Mouse (Mus musculus) heart, postnatal 4 days (tissue): ENCODE results near the gene Fanca. TPM values are rescaled to one million over a fixed set of nuclear protein-coding genes. Genes with fewer than 3 reads are reported as not detected.
A peak's percentile ranks its signal among the peaks of the same experiment; 100 is the strongest.
"Not testable (repeated sequence)": the region's sequence is repeated elsewhere in the genome, so short reads cannot be mapped to it uniquely, and the experiment has no call there.

Source experiments
- DNase-seq: peaks from one replicate; pipeline ENCODE4 v3.0.0; 2021
- total RNA-seq, 2 experiments: library from RNA; stranded (reverse); gene quantifications; 2 replicates each; pipeline ENCODE4 v1.2.3; 2021

Gene Fanca
- total RNA-seq, 2 experiments from 2014 or later, result 16.7 to 22.9 TPM

- DNase-seq, result no peak
Observed at GRCm38 (mm10) chr8:123330701-123331100, 12.3 kb upstream of the Fanca start.

DNA sequence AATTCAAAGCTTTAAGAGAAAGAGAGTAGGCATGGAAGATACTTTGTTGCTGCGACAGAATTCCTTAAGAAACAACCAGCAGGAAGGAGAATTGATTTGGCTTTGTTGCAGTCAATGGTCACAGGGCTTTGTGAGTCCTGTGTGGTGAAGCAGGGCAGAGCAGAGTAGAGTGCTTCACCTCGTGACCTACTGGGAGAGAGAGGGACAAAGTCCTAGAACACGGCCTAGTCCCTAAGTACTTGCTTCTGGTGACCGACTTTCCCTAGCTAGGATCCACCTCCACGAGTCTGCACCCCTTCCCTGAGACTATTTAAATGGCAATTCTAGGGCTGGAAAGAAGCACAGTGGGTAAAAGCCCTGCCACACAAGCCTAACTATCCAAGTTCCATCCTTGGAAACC lies 11.6 kb upstream of the Fanca start:
- DNase-seq, result no peak

DNA sequence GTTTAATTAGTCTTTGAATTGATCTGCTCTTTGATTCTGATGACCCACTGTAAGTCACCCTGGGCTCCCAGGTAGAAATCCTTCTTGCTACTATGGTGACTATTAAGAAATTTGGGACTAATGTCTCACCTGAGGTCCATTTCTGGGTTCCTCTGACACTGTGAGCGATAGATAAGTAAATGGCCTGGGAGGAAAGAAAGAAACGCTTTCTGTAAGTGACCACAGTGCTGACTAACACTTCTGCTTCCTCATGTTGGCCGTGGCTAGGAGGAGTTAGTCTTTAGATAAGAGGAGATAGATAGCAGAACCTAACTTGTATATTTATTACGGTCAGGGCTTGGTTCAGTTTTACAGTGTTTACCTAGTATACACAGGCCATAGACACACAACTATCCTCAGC lies 11.0 kb upstream of the Fanca start:
- DNase-seq, result no peak

DNA sequence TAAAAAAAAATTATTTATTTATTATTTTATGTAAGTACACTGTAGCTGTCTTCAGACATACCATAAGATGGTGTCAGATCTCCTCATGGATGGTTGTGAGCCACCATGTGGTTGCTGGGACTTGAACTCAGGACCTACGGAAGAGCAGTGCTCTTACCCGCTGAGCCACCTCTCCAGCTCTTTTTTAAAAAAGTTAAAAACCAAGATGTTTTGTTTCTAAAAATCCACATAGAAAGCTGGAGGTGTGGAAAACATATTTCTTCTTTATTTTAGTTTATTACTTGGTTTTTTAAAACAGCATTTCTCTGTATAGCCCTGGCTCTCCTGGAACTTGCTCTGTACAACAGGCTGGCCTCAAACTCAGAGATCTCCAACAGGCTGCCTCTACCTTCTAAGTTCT lies 10.2 kb upstream of the Fanca start:
- no peak for DNase-seq

DNA sequence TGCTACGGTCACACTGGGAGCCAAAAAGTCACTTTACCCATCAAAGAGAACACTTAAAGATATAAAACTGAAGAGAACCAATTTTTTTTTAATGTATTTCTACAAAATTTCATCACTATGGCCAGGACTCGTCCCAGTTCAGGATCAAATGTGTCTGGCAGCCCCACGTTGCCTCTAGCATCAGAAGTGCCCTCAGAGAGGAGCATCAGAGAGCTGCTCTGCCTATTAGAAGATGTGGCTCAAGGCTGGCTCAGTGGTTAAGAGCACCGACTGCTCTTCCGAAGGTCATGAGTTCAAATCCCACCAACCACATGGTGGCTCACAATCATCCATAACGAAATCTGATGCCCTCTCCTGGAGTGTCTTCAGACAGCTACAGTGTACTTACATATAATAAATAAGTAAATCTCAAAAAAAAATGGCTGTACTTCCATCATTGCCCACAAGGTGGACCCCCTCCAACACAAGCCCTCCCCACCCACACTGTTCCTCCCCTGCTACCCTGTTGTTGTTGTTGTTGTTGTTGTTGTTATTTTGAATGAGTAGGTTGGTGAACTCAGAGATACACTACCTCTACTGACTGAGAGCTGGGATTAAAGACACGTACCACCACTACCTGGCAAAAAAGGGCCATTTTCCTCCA lies 1.3 kb upstream of the Fanca start:
- peak; percentile 52 for DNase-seq

GRCm38 (mm10) chr8:123317781-123318466 lies 452 bp downstream of the Fanca start:
- DNase-seq, result no peak

- no peak for DNase-seq
Observed at GRCm38 (mm10) chr8:123308738-123309137, 9.6 kb downstream of the Fanca start.

DNA sequence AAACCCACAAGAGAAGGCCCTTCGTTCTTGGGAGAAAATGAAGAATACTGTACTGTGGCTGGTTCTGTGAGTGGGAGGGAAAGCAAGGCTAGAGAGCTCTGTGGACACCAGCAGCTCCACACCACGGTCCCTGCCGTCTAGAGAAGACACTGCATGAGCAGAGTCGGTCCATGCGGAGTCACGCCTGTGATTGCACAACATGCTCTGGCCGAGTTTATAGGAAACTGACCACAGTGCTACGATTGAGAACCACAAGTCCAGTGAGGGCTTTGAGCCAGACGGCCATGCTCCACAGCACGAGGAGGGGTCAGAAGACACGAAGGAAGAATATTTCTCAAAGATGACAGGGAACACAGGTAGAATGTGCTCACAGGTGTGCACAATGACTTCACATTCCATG lies 20.1 kb downstream of the Fanca start:
- no peak for DNase-seq

DNA sequence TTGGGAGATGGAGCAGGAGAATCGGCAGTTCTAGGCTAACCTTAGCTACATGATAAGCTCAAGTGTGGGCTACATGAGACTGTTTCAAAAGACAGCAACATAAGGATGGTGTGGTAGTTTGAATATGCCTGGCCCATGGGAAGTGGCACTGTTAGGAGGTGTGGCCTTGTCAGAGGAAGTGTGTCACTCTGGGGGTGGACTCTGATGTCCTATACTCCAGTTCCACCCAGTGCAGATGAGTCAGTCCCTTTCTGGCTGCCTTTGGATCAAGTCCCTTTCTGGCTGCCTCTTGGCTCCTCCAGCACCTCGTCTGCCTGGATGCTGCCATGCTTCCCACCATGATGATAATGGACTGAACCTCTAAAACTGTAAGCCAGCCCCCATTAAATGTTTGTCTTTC lies 25.6 kb downstream of the Fanca start:
- DNase-seq, result no peak

DNA sequence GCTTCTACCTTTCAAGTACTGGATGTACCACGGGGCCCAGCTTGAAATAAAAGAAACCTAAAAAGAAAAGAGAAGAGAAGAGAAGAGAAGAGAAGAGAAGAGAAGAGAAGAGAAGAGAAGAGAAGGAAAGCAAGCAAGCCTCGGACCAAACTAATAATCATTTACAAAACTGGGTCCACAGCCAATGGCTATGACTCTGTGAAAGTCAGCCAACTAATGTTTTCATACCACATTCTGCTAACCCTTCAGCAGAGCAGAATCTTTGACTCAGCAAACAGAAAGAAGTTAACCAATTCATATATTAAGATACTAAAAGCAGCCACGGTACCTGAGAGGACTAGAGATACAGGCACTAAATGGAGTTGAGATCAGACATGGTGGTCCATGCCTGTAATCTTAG lies 26.1 kb downstream of the Fanca start:
- DNase-seq, result no peak

- DNase-seq, result peak; percentile 61
Observed at GRCm38 (mm10) chr8:123291716-123292115, 26.7 kb downstream of the Fanca start.

GRCm38 (mm10) chr8:123290679-123291078 lies 27.7 kb downstream of the Fanca start:
- peak; percentile 22 for DNase-seq

GRCm38 (mm10) chr8:123290166-123290565 lies 28.2 kb downstream of the Fanca start:
- peak; percentile 47 for DNase-seq

GRCm38 (mm10) chr8:123287362-123287761 lies 31.0 kb downstream of the Fanca start:
- no peak for DNase-seq

DNA sequence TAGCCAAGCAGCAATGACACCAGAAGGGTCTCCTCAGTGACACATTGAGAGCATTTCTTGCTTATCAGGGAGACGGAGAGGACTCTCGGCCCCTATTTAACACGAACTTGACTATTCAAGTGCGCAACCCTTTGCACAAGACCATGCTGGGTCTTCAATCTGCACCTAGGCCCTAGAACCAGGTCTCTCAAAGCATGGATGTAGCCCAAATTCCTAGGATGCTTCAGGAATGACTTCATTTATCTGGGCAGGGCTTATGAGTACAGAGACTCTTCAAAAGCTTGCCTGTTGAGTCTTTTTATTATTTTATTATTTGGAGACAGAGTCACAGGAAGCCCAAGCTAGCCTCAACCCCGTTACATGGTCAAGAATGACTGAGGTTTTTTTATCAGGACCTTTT lies 33.9 kb downstream of the Fanca start:
- DNase-seq, result no peak

GRCm38 (mm10) chr8:123283991-123284390 lies 34.4 kb downstream of the Fanca start:
- DNase-seq, result no peak

DNA sequence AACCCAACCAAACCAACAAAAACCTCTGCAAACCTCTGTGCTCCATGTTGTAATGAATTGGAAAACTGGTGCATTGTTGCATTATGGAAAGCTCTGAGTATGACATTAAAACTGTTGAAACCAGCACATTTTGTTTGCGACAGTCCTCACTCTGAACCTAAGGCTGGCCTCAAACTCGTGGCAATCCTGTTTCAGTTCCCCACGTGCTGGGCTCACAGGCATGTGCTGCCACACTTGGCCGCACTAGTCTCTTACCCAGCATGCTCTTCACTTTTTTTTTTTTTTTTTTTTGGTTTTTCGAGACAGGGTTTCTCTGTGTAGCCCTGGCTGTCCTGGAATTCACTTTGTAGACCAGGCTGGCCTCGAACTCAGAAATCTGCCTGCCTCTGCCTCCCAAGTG lies 35.4 kb downstream of the Fanca start:
- not testable (repeated sequence) for DNase-seq

DNA sequence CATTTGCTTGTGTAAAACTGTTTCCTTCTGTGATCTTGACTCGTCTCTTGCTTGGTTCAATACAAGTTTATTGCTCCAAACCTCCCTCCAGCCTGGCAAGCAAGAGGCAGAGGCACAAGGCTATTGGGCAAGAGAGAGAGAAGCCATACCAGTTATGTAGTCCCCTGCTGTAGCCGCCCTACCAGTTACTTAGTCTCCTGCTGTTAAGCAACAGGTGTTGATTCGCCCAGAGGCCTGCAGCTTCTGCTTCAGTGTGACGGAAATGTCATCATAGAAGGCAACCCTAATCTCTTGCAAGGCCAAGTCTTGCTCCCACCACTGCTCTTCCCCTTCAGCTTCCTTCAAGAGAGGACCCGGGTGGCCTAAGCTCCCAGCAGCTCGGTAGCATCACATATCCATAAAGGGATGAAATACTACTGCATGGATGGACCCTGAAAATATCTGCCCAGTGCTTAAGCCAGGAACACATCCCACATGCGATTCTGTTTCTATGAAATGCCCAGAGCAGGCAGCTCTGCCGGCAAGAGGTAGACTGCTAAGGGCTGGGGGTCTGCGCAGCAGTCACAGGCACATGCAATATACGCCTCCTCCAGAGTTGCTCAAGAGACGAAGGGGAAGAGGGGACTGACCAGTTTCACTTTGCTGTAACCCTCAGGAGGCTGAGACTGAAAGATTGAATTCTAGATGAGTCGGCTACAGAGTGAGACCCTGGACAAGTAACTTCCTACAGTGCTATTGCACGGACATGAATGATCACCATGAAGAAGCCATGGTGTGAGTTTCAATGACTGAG lies 37.9 kb downstream of the Fanca start:
- no peak for DNase-seq

DNA sequence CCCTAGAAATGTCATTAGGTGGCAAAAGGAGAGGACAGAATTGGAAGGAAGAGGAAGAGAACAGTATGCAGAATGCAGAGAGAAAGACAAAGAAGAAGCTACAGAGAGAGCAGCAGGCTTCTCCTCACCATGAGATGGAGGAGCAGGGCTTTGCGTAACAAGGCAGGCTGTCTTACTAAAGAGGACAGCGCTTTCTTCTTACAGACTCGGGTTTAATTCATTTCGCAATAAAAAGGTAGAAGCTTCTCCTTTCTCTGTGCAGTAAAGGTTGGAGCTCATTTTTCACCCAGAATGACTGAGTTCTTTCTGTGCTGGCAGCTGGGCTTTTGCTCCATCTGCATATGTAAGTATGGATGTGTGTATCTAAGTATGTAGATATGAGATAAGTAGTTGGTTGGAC lies 38.5 kb downstream of the Fanca start:
- no peak for DNase-seq

DNA sequence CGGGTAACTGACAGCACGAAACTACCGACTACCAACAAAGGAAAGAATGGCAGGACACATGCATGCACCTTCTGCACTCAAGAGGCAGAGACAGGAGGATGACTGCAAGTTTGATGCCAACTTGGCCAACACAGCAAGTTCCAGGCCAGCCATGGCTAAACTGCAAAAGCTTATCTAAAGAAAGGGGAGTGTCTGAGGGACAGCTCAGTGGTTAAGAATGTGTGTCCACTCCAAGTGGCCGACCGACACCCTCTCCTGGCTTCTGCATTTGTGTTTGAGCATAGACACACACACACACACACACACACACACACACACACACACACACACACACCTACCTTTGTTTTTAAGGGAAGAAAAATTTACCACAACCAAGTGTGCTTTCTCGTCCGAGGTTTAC lies 39.9 kb downstream of the Fanca start:
- DNase-seq, result no peak

DNA sequence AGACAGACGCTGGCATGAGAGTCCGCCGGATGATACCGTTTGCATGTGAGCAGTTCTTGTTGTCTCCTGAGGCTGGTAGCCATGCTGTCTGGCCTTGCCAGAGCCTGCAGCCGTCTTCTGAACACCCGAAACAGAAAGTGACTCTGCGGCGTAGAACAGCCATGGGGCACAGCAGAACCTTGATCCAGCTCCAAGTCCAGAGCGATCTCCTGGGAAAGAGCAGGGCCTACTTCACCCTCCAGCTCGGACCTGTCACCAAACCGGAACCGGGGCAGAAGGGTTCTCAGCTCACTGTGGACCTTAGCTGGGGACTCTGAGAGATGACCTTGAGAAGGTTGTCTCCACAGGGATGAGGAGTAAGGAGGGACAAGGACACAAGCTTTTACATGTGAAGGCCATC lies 43.3 kb downstream of the Fanca start:
- no peak for DNase-seq

- no peak for DNase-seq
Observed at GRCm38 (mm10) chr8:123274447-123274846, 43.9 kb downstream of the Fanca start.

DNA sequence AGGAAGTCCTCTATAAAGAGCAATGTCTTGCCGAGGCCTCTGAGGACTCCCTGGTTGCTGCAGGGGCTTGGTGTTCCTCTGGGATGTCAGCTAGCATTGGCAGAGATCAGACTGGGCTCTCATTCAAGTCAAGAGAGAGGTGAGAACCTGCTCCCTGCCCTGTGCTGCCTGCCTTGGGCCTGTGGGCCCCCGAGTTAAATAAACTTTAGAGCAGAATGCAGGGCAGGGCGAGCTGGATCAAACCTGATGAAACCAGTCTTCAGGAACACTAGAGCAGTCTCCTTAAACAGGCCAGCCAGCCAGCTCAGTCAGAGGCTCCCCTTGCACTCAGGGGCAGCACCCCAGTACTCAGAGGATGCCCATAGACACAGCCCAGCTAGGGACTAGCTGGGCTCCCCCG lies 46.5 kb downstream of the Fanca start:
- no peak for DNase-seq

DNA sequence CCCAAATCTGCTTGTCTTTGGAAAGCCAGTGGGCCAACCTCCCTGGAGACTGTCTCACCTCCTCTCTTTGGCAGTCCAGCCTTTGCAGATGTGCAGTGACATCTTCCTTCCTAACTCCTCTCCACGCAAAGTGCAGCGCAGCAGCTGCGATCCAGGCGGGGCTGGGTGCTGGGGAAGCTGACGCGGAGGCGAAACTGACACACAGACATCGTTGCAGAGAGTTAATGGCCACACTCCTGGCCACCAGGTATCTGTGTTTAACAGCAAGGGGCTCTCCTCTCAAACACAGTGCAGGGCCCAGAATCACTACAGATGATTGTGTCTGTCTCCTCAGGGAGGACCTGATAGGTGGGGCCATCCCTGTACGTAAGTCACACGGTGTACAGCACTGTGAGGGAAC lies 47.2 kb downstream of the Fanca start:
- DNase-seq, result no peak
